Mouse (Mus musculus): ENCODE results near the gene Trafd1.

The Trafd1 gene

DNA sequence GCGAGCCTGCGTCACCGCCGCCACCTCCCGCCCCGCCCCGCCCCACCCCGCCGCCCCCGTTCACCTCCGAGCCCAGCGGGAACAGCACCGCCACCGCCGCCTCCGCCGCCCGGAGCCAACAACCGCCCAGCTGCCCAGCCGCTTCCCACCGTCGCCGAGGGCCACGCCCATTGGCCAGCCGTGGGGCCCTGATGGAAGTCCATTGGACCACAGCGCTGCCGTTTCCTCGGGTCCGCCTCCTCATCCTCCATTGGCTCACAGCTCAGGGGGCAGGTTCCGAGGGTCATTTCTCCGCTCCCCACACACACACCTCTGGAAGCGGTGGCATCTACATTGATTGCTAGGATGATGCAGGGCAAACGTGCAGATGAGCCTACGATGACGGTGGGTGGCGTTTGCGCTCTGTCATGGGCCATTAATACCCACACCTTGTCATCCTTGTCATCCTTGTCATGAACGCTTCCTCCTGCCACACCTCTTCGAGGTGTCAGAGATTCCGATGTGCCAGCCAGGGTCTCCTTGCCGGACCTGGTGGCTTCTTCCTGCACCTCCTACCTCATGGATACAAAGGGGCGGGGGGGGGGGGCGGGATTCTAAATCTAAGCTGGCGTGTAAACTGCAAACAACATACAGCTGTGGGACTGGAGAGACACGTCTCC is at the start of gene Trafd1:
Gene Trafd1 (minus strand): TSS at position 172 of the 659 bp plus-strand sequence.
- peak; percentile 91 for DNase-seq

DNA sequence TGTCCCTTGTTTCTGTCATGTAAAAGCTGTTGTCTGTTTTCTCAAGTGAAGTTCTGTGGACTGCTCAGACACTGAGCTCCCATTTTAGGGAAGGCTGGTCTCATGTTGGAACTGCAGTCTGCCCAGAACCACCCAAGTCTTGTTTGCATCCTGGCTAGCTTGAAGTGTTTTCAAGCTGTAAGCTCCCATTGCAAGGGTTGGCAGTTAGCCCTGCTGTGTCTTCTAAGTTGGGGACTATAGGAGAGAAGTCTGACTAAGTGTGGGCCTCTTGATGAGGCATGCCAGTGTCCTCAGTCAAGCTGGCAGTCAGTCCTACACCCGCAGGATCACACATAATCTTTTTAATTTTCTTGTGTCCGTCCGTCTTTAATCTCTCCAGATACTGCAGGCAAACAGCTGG is 43.5 kb upstream of the Trafd1 start:
- DNase-seq, result no peak

DNA sequence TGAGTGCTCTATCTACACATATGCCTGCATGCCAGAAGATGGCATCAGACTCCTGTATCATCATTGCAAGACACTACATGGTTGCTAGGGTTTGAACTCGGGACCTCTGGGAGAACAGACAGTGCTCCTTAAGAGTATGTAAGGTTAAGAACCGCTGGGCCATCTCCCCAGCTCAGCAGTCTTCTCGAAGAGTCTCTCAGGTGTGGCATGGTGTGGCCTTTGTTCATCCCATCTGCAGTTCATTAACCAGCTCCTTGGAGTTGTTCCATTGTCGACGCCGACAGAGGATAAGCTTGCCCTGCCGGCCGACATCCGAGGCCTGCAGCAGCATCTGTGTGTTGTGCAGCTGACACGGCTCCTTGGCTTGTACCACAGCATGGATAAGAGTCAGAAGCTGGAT is 37.9 kb upstream of the Trafd1 start:
- DNase-seq, result no peak

DNA sequence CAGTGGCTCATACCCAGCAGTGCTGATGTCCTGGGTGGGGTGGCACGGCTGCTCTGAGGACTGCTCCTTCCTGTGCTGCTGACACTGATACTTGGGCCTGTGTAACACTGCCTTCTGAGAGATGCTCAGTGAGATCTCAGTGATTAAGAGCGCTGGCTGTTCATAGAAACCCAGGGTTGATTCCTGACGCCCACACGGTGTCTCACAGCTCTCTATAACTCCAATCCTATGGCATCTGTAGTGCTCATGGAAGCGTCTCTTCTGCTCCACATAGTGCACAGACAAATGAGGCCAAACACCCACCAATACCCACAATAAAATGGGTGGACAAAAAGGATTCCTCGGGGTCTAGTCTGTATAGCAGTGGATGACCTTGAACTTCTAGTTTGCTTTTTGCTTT is 37.4 kb upstream of the Trafd1 start:
- no peak for DNase-seq

DNA sequence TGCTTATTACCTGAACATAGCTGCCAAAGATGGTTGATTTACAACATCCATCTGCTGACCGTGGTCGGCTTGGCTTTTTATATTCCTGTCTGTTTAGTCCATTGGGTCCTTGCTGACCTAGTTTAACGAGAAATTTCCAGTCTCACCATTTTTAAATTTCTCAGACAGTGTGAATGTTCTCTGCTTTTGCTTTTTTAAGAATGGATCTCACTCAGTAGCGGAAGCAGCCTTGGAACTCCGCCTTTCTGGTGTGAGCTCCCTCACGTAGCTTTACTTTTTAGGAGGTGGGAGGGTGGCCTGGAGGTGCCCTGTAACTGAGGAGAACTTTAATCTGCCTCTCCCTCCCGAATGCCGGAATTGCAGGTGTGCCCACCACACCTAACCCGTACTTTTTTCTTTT is 35.3 kb upstream of the Trafd1 start:
- DNase-seq, result no peak

DNA sequence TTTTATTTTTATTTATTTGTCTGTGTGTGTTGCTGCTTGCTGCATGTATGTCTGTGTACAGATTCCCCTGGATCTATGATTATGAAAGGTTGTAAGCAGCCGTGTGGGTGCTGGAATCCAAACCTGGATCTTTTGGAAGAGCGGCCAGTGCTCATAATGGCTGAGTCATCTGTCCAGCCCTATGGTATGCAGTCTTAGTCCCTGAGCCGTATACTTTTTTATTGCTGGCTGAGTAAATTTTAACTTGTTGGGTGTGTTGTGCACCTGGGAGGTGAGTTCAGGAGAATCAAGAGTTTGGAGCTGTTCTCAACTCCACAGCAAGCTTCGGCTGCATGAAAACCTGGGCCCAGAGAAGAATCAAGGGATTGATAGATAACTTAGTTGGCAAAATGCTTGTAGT is 25.5 kb upstream of the Trafd1 start:
- no peak for DNase-seq

DNA sequence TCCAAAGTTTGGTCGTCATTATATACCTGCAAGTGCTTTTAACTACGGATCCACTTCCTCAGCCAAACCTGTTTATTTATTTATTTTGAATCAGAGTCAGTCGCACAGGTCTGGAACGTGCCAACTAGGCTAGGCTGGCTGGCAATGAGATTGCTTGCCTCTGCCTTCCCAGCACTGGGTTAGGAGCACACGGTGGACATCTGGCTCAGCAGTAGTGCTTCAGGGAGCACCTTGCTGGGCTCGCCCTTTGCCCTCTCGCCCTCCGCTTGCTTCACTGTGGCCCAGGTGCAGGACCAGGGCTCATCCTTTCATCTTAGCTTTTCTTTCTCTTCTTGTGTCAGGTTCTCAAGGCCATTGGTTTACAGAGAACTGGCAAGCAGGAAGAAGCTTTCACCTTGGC is 22.4 kb upstream of the Trafd1 start:
- no peak for DNase-seq

DNA sequence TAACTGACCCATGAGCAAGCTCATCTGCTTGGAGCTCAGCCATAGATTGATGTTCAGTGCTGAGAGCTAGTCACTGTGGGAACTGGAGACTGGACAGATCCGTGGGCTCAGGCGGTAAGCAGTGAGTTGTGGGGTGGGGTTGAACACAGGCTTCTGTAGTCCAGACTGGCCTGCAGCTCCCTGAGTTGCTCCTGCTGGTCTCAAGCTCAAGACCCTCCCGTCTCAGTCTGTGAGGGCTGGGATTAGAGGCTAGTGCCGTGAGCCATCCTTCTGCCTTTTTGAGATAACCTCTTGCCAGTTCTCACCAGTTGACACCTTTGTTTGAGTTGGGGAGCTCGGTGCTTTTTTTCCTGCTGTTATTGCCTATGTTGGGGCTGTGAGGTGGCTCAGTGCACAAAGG is 15.4 kb upstream of the Trafd1 start:
- DNase-seq, result no peak

DNA sequence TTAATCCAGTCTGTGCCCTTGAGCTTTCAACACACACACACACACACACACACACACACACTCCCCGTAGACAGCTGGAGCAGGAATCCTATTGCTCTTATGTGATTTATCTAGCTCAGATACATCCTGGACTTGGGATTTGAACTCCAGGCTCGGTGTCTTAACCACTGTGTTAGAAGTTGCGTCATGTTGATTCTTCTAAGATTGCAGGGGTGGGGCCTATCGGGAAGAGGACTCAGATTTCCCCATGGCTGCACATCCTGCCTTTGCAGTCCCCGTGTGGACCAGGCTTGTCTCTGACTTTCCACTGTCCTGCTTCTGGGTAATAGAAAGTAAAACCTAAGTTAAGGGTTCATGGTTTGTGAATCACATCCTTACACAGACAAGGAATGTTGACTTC is 14.6 kb upstream of the Trafd1 start:
- DNase-seq, result no peak

DNA sequence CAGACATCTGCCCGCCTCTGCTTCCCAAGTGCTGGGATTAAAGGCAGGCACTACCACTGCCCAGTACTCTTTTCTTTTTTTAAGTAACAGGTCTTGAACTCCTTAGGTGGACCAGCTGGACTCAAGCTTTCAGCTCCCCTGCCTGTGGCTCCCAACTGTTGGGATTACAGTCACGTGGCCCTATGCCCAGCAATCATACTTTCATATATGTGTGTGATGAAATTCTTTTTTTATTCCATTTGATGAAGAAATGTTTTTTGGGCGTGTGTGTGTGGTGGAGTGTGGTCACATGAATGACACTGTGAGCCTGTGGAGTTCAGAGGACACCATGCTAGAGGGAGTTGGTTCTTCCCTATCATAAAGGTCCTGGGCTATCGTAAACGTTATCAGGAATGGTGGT is 14.1 kb upstream of the Trafd1 start:
- DNase-seq, result no peak

DNA sequence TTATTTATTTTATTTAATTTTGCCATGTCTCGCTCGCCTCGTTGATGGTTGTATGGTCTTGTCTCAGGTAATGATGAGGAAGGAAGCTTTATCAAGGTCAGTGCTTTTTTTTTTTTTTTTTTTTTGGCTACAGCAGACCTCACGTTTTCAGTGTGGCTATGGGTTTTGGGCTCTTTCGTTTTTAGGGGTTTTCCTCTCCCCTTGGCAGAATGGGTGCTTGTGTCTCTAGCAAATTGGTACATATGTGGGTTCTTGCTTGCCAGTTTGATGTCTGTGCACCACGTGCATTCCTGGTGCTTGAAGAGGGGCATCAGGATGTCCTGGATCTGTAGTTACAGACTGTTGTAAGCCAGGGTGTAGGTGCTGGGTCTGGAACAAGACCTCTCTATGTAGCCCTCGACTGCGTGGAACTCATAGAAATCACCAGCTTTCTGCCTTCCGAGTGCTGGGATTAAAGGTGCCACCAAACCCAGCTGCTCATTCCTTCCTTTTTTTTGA is 13.6 kb upstream of the Trafd1 start:
- DNase-seq, result no peak

DNA sequence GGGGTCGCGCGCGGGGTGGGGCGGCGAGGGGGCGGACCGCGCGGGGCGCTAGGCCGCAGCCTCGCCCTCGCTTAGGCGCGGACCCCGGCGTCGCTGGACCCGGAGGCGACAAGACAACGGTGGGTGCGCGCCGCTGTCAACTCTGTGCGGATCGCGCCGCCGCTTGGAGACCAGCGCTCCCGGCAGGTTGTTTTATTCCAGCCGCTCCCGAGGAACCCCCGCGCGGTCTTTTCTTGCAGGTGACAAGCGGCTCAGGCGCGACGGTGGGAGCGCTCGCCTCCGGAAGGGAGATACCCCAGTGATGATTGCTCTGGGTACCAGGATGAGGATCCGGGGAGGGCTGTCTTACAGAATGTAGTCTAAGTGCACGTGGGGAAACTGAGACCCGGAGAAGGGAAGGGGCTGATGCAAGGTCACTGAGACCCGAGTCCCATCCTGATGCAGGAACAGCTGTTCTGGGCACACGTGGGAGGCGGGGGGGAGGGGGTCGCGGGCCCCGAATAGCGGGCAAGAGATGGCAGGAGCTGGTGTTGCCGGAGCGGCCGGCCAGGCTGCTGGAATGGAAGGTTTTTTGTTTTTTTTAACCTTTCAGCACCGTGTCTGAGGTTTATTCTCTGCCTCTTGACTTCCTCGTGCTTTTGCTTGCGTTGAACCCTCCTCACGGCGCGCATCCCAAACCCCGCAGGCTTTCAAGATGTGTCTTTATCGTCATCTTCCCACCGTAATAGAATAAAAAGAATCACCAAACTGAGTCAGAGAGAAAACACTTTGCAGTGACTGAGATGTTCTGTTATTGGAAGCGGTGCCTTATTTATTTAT is 12.9 kb upstream of the Trafd1 start:
- DNase-seq, result no peak

DNA sequence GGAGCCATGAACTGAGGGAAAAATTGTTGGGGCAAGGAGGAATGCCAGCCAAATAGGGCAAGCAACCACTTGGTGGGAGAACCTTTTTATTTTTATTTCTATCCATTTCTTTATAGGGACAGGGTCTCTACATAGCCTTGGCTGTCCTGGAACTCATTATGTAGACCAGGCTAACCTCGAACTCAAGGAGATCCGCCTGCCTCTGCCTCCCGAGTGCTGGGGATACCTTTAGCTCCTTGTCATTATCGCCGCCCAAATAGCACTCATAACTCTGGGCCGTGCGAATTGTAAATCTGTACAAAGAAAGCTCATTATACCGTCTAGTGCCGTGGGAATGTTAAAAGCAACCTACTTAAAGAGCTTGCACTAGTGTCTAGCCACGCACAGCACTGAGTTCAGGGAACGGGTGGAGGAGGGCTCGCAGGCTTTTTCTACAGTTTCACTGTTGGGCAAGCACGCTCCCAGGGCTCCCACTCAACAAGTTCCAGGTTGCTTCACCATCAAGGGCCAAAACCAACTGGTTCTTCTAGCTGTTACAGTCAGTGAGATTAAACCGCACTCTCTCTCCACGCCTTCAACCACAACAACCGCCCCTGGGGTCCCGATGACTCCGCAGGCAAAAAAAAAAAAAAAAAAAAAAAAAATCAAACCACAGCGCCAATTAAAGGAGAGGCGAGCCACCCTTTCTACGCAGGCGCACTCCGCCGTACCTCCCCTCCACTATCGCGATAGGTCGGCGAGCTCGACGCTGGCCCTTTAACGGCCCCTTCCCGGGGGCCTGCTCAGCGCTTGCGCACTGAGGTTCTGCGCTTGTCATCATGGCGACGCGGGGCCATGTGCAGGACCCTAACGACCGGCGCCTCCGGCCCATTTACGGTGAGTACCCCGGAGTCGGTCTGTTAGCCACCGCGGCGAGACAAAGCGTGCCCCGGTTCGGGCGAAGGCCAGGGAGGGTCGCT is 12.0 kb upstream of the Trafd1 start, which contains the start of gene Naa25:
Gene Naa25 (plus strand): TSS at position 750 of the 959 bp plus-strand sequence.
- DNase-seq, result peak; percentile 92

DNA sequence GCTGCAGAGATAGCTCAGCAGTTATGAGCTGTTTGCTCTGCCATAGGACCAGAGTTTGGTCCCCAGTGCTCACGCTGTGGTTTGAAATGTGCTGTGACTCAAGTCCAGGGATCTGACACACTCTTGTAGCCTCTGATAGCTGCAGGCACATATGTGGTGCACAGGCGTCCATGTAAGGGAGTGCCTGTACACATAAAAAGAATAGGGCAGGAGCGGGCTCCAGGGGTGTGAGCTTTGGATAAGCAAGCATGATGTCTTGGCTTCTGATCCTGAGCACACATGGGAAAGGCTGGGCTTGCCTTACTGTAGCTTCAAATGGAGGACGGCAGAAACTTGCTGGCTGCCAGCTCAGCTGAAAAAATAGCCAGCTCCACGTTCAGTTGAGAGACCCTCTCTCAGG is 10.2 kb upstream of the Trafd1 start:
- no peak for DNase-seq

DNA sequence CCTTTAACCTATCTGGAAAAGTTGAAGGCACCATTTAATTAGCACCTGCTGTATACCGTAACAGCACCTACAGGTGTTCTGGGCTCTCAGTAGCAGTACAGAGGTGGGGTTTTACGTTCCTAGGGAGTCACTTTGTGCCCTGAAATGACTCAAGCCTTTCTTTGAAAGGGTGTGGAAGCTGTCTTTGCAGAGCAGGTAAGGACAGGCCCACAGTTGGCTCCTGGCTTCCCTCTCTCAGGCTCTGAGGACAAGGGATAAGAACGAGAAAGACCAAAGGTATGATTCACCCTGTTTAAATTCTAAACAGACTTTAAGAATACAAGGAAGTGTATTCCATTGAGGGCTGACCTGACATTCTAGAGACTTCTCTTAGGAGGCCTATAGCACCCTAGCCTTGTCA is 8.0 kb upstream of the Trafd1 start:
- DNase-seq, result no peak

DNA sequence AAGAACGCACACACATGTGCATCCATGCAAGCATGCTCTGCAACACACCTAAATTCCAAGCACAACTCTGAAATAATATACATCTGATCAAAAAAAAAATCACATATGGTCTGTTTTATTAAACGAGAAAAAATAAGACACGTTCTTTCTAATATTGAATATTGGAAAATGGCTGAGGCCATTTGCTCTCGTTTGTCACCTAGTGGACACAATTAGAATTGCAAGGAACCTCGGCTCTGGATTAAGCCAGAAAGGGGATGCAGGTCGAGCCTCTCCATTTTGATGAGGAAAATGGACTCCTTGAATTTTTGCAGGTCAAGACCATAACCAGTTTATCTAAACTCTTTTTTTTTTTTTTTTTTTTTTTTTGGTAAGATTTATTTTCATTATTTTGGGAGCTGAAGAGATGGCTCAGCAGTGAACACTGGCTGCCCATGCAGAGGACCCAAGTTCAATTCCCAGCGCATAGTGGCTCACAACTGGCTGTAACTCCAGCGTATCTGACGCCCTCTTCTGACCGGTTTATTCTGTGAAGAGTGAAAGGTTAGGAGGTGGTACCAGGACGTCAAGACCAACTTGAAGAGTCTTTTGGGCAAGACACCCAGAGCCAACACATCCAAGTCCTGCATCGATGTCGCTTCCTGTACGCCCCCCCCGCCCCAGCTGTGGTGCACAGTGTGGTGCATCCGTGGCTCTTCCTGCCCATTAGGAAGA is 7.4 kb upstream of the Trafd1 start:
- DNase-seq, result no peak

DNA sequence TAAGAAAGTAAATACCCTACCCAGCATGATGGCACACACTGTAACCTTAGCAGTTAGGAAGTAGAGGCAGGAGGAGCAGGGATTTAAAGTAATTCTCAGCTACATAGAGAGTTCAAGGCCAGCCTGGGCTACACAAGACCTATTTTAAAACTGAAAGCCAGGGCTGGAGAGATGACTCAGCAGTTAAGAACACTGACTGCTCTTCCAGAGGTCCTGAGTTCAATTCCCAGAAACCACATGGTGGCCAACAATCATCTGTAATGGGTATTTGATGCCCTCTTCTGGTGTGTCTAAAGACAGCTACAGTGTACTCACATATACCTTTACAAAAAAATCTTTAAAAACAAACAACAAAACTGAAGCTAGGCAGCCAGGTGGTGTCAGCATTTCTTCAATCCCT is 4.3 kb upstream of the Trafd1 start:
- no peak for DNase-seq

DNA sequence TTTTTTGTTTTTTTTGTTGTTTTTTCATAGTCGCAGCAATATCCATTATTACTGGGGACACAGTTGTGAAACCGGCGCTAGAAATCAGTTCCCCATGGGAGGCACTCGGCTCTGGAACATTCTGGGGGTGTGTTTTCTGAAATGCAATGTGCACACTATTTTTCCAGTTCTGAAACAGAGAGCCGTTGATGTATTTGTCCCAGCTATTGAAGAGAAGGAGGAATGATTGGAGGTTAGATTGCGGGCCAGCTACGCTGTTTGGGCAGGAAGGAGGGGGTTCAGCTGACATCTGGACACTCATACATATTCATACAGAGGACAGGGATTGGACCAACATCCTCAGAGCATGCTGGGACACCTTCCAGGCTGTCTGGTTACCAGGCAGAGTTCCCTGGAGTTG is 3.7 kb upstream of the Trafd1 start:
- DNase-seq, result no peak

DNA sequence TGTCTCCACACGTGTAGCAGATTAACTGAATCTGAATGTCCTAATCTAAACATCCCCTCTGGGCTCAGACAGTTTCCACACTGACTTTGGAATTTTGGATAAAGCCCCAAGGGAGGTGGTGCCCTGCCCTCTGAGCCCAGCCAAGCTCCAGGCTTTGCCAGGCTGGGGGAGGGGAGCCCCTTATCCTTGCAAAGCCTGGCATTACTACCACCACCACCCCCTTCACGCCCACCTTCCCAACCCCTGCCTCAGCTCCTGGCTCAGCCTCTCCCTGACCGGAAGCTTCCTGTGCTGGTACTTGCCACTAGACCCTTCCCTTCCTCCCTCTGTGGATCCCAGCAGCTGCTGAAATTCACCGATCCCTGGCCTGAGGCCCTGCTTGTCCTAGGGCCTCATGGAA is 1.7 kb upstream of the Trafd1 start:
- DNase-seq, result no peak

DNA sequence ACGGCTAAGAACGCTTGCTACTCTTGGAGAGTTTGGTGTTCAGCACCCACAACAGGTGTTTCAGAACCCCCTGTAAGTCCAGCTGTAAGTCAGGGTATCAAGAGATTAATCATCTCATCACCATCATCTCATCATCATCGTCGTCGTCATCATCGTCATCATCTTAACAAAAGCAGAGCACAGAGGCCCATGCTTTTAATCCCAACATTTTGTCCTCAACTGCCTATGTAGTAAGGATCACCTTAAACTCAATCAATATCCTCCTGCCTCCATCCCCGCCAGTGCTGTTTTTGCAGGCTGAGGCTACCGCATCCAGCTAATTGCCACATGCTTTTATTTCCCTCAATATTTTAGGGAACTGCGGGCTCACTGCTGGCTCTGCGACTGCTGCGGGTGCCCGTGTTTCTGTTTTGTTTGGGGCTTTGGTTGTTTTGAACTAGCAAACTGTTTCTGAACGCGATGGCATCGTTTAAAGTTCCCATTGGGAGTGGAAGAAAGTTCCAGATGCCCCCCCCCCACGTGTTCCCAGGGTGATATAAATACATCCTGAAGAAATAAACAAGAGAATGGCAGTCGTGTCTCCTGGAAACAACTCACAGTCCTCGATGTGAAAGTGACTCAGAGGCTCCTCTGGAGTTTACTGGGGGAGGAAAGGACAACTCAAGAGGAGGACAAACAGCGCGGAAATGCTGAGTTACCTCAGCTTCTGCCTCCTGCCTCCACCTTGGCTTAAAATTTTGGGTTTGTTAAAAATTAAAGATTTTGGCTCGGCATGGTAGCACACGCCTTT is 883 bp upstream of the Trafd1 start:
- DNase-seq, result no peak

DNA sequence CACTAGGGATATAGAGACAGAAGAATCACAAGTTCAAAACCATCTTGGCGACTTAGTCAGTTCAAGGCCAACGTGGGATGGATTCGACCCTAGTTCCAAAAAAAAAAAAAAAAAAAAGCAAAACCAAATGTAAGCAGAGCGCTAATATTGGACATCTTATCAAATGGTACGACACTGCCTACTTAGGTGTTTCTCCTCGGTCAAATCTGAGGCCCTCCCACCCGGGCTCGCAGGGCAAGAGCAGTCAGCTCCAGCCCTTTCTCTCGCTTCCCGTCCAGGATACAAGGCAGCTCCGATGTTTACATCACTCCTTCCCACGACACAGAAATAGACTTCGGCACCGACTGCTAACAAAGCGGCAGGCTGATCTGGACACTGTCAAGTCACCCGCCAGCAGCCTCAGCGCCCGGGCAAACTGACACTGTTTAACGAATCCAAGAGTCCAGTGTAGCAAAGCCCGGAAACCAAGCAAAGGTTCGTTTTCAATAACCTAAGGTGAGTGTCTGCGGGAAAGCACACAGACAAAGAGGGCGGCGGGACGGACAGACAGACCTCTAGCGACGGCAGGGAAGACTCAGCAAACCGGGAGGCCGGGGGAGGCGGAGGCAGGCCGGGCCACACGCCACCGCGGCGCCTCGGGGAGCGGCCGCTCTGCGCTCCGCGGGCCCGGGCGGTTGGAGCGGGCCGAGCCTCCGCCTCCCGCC is 523 bp downstream of the Trafd1 start:
- no peak for DNase-seq

Measured in cerebellum, adult 8-10 months (tissue).